Mouse (Mus musculus): ENCODE results near the gene Tmem263. TPM values are rescaled to one million over a fixed set of nuclear protein-coding genes. Genes with fewer than 3 reads are reported as not detected.

Gene Tmem263
- polyA plus RNA-seq, 1 experiment, result 18.9 TPM

GRCm38 (mm10) chr10:85141465-85141864 lies 39.0 kb downstream of the Tmem263 start:
- no peak for DNase-seq (ENCODE audit: low read depth)
- no peak for TF ChIP-seq CTCF (IDR thresholded peaks at IDR 0.05; ENCODE audit: borderline replicate concordance, extremely low read depth, insufficient read depth, insufficient read length)
- no peak for TF ChIP-seq POLR2A (IDR thresholded peaks at IDR 0.05; ENCODE audit: borderline replicate concordance, extremely low read depth, insufficient read depth, insufficient read length, poor library complexity, severe bottlenecking)

- no peak for TF ChIP-seq CTCF (IDR thresholded peaks at IDR 0.05; ENCODE audit: borderline replicate concordance, extremely low read depth, insufficient read depth, insufficient read length)
- TF ChIP-seq POLR2A (IDR thresholded peaks at IDR 0.05; ENCODE audit: borderline replicate concordance, extremely low read depth, insufficient read depth, insufficient read length, poor library complexity, severe bottlenecking), result no peak
- no peak for DNase-seq (ENCODE audit: low read depth)
Measured at GRCm38 (mm10) chr10:85146282-85146681, 43.9 kb downstream of the Tmem263 start.

- no peak for DNase-seq (ENCODE audit: low read depth)
- TF ChIP-seq CTCF (IDR thresholded peaks at IDR 0.05; ENCODE audit: borderline replicate concordance, extremely low read depth, insufficient read depth, insufficient read length) (no peak), POLR2A (IDR thresholded peaks at IDR 0.05; ENCODE audit: borderline replicate concordance, extremely low read depth, insufficient read depth, insufficient read length, poor library complexity, severe bottlenecking) (no peak)
Measured at GRCm38 (mm10) chr10:85149226-85149625, 46.8 kb downstream of the Tmem263 start.

- TF ChIP-seq POLR2A (IDR thresholded peaks at IDR 0.05; ENCODE audit: borderline replicate concordance, extremely low read depth, insufficient read depth, insufficient read length, poor library complexity, severe bottlenecking), result no peak
- peak; percentile 78; the same call in 1 of the 2 replicates for TF ChIP-seq CTCF (IDR thresholded peaks at IDR 0.05; ENCODE audit: borderline replicate concordance, extremely low read depth, insufficient read depth, insufficient read length)
Measured at GRCm38 (mm10) chr10:85154195-85154594, 51.8 kb downstream of the Tmem263 start.

GRCm38 (mm10) chr10:85157451-85157850 lies 55.0 kb downstream of the Tmem263 start:
- no peak for TF ChIP-seq CTCF (IDR thresholded peaks at IDR 0.05; ENCODE audit: borderline replicate concordance, extremely low read depth, insufficient read depth, insufficient read length)
- TF ChIP-seq POLR2A (IDR thresholded peaks at IDR 0.05; ENCODE audit: borderline replicate concordance, extremely low read depth, insufficient read depth, insufficient read length, poor library complexity, severe bottlenecking), result no peak
- no peak for DNase-seq (ENCODE audit: low read depth)

More at GRCm38 (mm10) chr10:85154195-85154594, 51.8 kb downstream of the Tmem263 start:
- peak; percentile 73 for DNase-seq (ENCODE audit: low read depth)

GRCm38 (mm10) chr10:85159989-85160619 lies 57.7 kb downstream of the Tmem263 start:
- no peak for DNase-seq (ENCODE audit: low read depth)
- TF ChIP-seq CTCF (IDR thresholded peaks at IDR 0.05; ENCODE audit: borderline replicate concordance, extremely low read depth, insufficient read depth, insufficient read length) (no peak), POLR2A (IDR thresholded peaks at IDR 0.05; ENCODE audit: borderline replicate concordance, extremely low read depth, insufficient read depth, insufficient read length, poor library complexity, severe bottlenecking) (no peak)

- TF ChIP-seq POLR2A (IDR thresholded peaks at IDR 0.05; ENCODE audit: borderline replicate concordance, extremely low read depth, insufficient read depth, insufficient read length, poor library complexity, severe bottlenecking) (no peak), CTCF (IDR thresholded peaks at IDR 0.05; ENCODE audit: borderline replicate concordance, extremely low read depth, insufficient read depth, insufficient read length) (no peak)
- peak; percentile 74 for DNase-seq (ENCODE audit: low read depth)
Measured at GRCm38 (mm10) chr10:85161745-85162351, 59.4 kb downstream of the Tmem263 start.

GRCm38 (mm10) chr10:85164791-85165190 lies 62.4 kb downstream of the Tmem263 start:
- no peak for DNase-seq (ENCODE audit: low read depth)
- TF ChIP-seq CTCF (IDR thresholded peaks at IDR 0.05; ENCODE audit: borderline replicate concordance, extremely low read depth, insufficient read depth, insufficient read length), result no peak
- no peak for TF ChIP-seq POLR2A (IDR thresholded peaks at IDR 0.05; ENCODE audit: borderline replicate concordance, extremely low read depth, insufficient read depth, insufficient read length, poor library complexity, severe bottlenecking)

- DNase-seq (ENCODE audit: low read depth), result no peak
- TF ChIP-seq POLR2A (IDR thresholded peaks at IDR 0.05; ENCODE audit: borderline replicate concordance, extremely low read depth, insufficient read depth, insufficient read length, poor library complexity, severe bottlenecking), result no peak
- no peak for TF ChIP-seq CTCF (IDR thresholded peaks at IDR 0.05; ENCODE audit: borderline replicate concordance, extremely low read depth, insufficient read depth, insufficient read length)
Measured at GRCm38 (mm10) chr10:85165306-85165705, 62.9 kb downstream of the Tmem263 start.

Other genes with a start within 250 kb of the Tmem263 start
- gene Ric8b, start 185.0 kb upstream of the Tmem263 start, polyA plus RNA-seq (2012; rRNA removed), result 48.0 and 52.1 TPM in 2 replicates
- 1.4 and 1.7 TPM in 2 replicates for gene Fhl4, start 132 bp upstream of the Tmem263 start, polyA plus RNA-seq (2012; rRNA removed)
- gene Mterf2, start 25.4 kb downstream of the Tmem263 start, polyA plus RNA-seq (2012; rRNA removed), result 20.5 and 21.5 TPM in 2 replicates
- gene Cry1, start 82.4 kb downstream of the Tmem263 start, polyA plus RNA-seq (2012; rRNA removed), result 18.8 and 19.7 TPM in 2 replicates

All from brain, embryonic 14.5 days (tissue).